Mouse (Mus musculus) hindbrain, embryonic 16.5 days (tissue): ENCODE data around the gene Ttyh3. TPM values are rescaled to one million over a fixed set of nuclear protein-coding genes. Genes with fewer than 3 reads are reported as not detected.

Experiments used
- polyA plus RNA-seq: library from polyadenylated mRNA; unstranded; fragments of >200 nt; fragmentation: Nextera tagmentation; extraction: Ambion mirVana; gene quantifications from 2 replicates; pipeline ENCODE4 v1.2.1, GENCODE M21; 2015

Ttyh3 gene
- polyA plus RNA-seq, 1 experiment from 2014 or later = 56.0 TPM

Other genes with a start within 250 kb of the Ttyh3 start
- 65.9 and 77.6 TPM in 2 replicates for gene Eif3b, start 229.7 kb downstream of the Ttyh3 start, polyA plus RNA-seq
- not detected in 2 replicates for gene Gm4869, start 203.4 kb downstream of the Ttyh3 start, polyA plus RNA-seq
- gene Chst12, start 143.5 kb downstream of the Ttyh3 start, polyA plus RNA-seq = 27.6 and 30.3 TPM in 2 replicates
- gene Grifin, start 84.0 kb downstream of the Ttyh3 start, polyA plus RNA-seq = 0.36 TPM in 1 of 2 replicates, not detected in the other
- gene Lfng, start 41.7 kb downstream of the Ttyh3 start, polyA plus RNA-seq = 27.1 and 30.2 TPM in 2 replicates
- gene Iqce, start 53.3 kb upstream of the Ttyh3 start, polyA plus RNA-seq = 27.9 and 28.6 TPM in 2 replicates
- gene Brat1, start 56.0 kb upstream of the Ttyh3 start, polyA plus RNA-seq = 24.3 and 27.4 TPM in 2 replicates
- 6.3 and 6.6 TPM in 2 replicates for gene Amz1, start 75.1 kb upstream of the Ttyh3 start, polyA plus RNA-seq
- gene Gna12, start 181.4 kb upstream of the Ttyh3 start, polyA plus RNA-seq = 10.3 and 11.1 TPM in 2 replicates